Mouse (Mus musculus) ES-E14 (cell line): ENCODE results near the gene Sccpdh.

Experiments used
- CHD2 ChIP-seq: IDR thresholded peaks from 2 replicates; pipeline ENCODE4 v1.6.1; 2014; ENCODE audit warnings: mild to moderate bottlenecking, low read depth, low read length, inconsistent platforms
- ZC3H11A ChIP-seq: IDR thresholded peaks from 2 replicates; pipeline ENCODE4 v1.6.1; 2012; ENCODE audit warnings: low read depth, mild to moderate bottlenecking, inconsistent platforms, low read length, borderline replicate concordance

DNA sequence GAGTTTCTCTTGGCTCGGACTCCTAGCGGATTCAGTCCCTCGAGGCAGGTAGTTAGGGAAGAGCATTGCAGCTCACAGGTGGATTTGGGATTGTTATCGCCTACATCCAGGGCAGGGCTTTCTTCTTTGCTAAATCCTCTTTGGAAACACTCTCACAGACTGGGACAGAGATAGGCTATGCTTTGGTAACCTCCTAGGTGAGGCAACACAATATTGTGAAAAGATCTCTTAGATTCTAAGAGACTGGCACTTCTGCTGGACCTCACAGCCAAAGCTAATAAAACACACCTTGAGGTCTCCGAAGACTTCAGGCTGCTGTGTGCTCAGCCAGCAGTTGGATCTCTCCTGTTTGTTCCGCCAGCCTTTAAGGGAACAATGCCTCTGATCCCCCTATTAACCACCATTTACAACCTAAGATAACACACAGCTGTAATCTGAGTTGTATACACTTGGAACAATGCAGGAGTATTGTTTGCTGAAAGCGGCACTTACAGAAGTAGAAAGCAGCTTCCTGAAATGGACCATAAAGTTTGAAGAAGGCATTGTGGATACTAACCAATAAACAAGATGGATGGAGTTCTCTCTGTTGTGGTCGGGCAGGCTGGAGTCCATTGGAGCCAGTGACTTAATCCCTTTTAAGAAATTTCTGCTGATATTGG is 54.9 kb downstream of the Sccpdh start:
- no peak for TF ChIP-seq CHD2
- TF ChIP-seq ZC3H11A: no peak
